Comparison of ENCODE assay signal across 28 mouse cellular contexts in genomic region chr14:117760830-117761517, GRCm38 (mm10).
A peak's percentile ranks its signal among the peaks of the same experiment; 100 is the strongest.
DNase-seq lines count a peak whose midpoint lies in the region; ATAC-seq lines count a peak whose summit lies in the region.
"Had no signal": no experiment of that assay in that cellular context is flagged by ENCODE, and none has a peak within 500 bp of the region (broad histone marks: within the 10 kb centered on the region; RNA-seq: fewer than 3 reads in every experiment).

No protein-coding gene starts in this region.

- ATAC-seq in embryonic facial prominence, embryonic 11.5 days (replicated peaks; ENCODE audit: insufficient number of reproducible peaks, low FRiP score, low TSS enrichment, low read depth), result no peak
- 0 out of 2 replicates have a peak, but pooled peaks have one; percentile 45 for ATAC-seq in hindbrain, embryonic 15.5 days (ENCODE audit: low FRiP score, low read depth)
- ATAC-seq in common myeloid progenitor, adult 5-6 weeks (replicated peaks; ENCODE audit: low read depth, poor library complexity, severe bottlenecking), result peak; percentile 78
- peak; percentile 68 for ATAC-seq in megakaryocyte, adult 5-6 weeks (ENCODE audit: poor library complexity, severe bottlenecking)
- no peak for ATAC-seq in forebrain, embryonic 16.5 days
- ATAC-seq: activated CD4-positive, CD25-positive, alpha-beta regulatory T cell, adult 4 months; forebrain, embryonic 14.5 days; inflammation-experienced regulatory T-cells, adult 6 months; intestine, embryonic 16.5 days had no signal

- WGBS in embryonic facial prominence, embryonic 11.5 days, result 65% methylated on average over 4 of the region's 4 CpGs
- WGBS in embryonic facial prominence, embryonic 10.5 days, result 69% methylated on average over 4 of the region's 4 CpGs
- WGBS in hindbrain, embryonic 15.5 days, result 60% methylated on average over 4 of the region's 4 CpGs
- WGBS in hindbrain, embryonic 10.5 days, result 87% methylated on average over 4 of the region's 4 CpGs
- WGBS in forebrain, embryonic 16.5 days, result 40% methylated on average over 4 of the region's 4 CpGs

- H3K9ac ChIP-seq in embryonic facial prominence, embryonic 11.5 days (replicated peaks; ENCODE audit: low read length), result no peak overlapping the region
- no peak overlapping the region for H3K9ac ChIP-seq in hindbrain, embryonic 15.5 days
- no peak overlapping the region for H3K9ac ChIP-seq in forebrain, embryonic 16.5 days (replicated peaks; ENCODE audit: low read depth, low read length)
- H3K9ac ChIP-seq: embryonic facial prominence, embryonic 12.5 days; embryonic facial prominence, embryonic 15.5 days; heart, embryonic 13.5 days had no signal

- no peaks in the 10 kb centered on the region for H3K27me3 ChIP-seq in embryonic facial prominence, embryonic 11.5 days (ENCODE audit: control insufficient read depth, insufficient read depth, low read length)
- no peaks in the 10 kb centered on the region for H3K27me3 ChIP-seq in embryonic facial prominence, embryonic 10.5 days (replicated peaks; ENCODE audit: low read depth, poor library complexity, severe bottlenecking)
- no peaks in the 10 kb centered on the region; the same call in 1 of the 2 replicates for H3K27me3 ChIP-seq in hindbrain, embryonic 15.5 days
- no peaks in the 10 kb centered on the region for H3K27me3 ChIP-seq in hindbrain, embryonic 10.5 days (ENCODE audit: insufficient read depth, poor library complexity, severe bottlenecking)
- no peaks in the 10 kb centered on the region for H3K27me3 ChIP-seq in forebrain, embryonic 16.5 days (replicated peaks; ENCODE audit: control insufficient read depth, insufficient read depth, low read length)
- H3K27me3 ChIP-seq: embryonic facial prominence, embryonic 12.5 days; embryonic facial prominence, embryonic 15.5 days; heart, embryonic 13.5 days had no signal

- no peaks in the 10 kb centered on the region for H3K36me3 ChIP-seq in embryonic facial prominence, embryonic 11.5 days (replicated peaks; ENCODE audit: control insufficient read depth, insufficient read depth, low read depth, low read length)
- no peaks in the 10 kb centered on the region for H3K36me3 ChIP-seq in embryonic facial prominence, embryonic 10.5 days (replicated peaks)
- H3K36me3 ChIP-seq in hindbrain, embryonic 15.5 days, result no peaks in the 10 kb centered on the region
- no peaks in the 10 kb centered on the region for H3K36me3 ChIP-seq in hindbrain, embryonic 10.5 days
- no peaks in the 10 kb centered on the region for H3K36me3 ChIP-seq in forebrain, embryonic 16.5 days (ENCODE audit: control insufficient read depth, insufficient read depth)
- H3K36me3 ChIP-seq: embryonic facial prominence, embryonic 12.5 days; embryonic facial prominence, embryonic 15.5 days; heart, embryonic 10.5 days; heart, embryonic 13.5 days had no signal

- intact Hi-C loops in left cerebral cortex, postnatal 25 days (cut with DNase I), result no loop called here

- no peak overlapping the region for H3K4me2 ChIP-seq in embryonic facial prominence, embryonic 11.5 days (ENCODE audit: low read depth, low read length)
- no peak overlapping the region for H3K4me2 ChIP-seq in hindbrain, embryonic 15.5 days
- no peak overlapping the region for H3K4me2 ChIP-seq in forebrain, embryonic 16.5 days (ENCODE audit: low read length)
- H3K4me2 ChIP-seq: embryonic facial prominence, embryonic 12.5 days; embryonic facial prominence, embryonic 15.5 days; heart, embryonic 13.5 days had no signal

- peak; percentile 12 for DNase-seq in embryonic facial prominence, embryonic 11.5 days (ENCODE audit: low spot score)
- no peak for DNase-seq in embryonic facial prominence, embryonic 10.5 days (ENCODE audit: low spot score)
- DNase-seq in hindbrain, embryonic 10.5 days (ENCODE audit: low spot score), result no peak
- DNase-seq in left cerebral cortex, postnatal 25 days (ENCODE audit: low spot score in 2 of 2), result no peak
- DNase-seq: adrenal gland, adult 8-10 months; adrenal gland, postnatal 25 days; cerebellum, adult 11 months; cerebellum, adult 2 months; cerebellum, adult 9-11 months; cerebellum, postnatal 25 days; embryo, embryonic 11 days; gastrocnemius, postnatal 25 days; heart, adult 2 months; heart, postnatal 14 days; heart, postnatal 4 days; kidney, adult 18-20 months had no signal

- H3K27ac ChIP-seq in embryonic facial prominence, embryonic 11.5 days (replicated peaks; ENCODE audit: low read depth, low read length), result no peak overlapping the region
- H3K27ac ChIP-seq in embryonic facial prominence, embryonic 10.5 days (replicated peaks), result no peak overlapping the region
- H3K27ac ChIP-seq in hindbrain, embryonic 15.5 days (replicated peaks), result 0 out of 2 replicates have a peak overlapping the region, but pooled peaks have one; percentile 46
- no peak overlapping the region for H3K27ac ChIP-seq in hindbrain, embryonic 10.5 days
- no peak overlapping the region for H3K27ac ChIP-seq in forebrain, embryonic 16.5 days (ENCODE audit: low read length)
- H3K27ac ChIP-seq: embryonic facial prominence, embryonic 12.5 days; embryonic facial prominence, embryonic 15.5 days; heart, adult 2 months; heart, embryonic 10.5 days; heart, embryonic 13.5 days had no signal

- H3K4me3 ChIP-seq in embryonic facial prominence, embryonic 11.5 days (ENCODE audit: low read depth, low read length), result no peak overlapping the region
- H3K4me3 ChIP-seq in embryonic facial prominence, embryonic 10.5 days, result no peak overlapping the region
- H3K4me3 ChIP-seq in hindbrain, embryonic 15.5 days, result no peak overlapping the region
- no peak overlapping the region for H3K4me3 ChIP-seq in hindbrain, embryonic 10.5 days
- no peak overlapping the region for H3K4me3 ChIP-seq in forebrain, embryonic 16.5 days (replicated peaks; ENCODE audit: low read length)
- H3K4me3 ChIP-seq: embryonic facial prominence, embryonic 12.5 days; embryonic facial prominence, embryonic 15.5 days; heart, adult 2 months; heart, embryonic 10.5 days; heart, embryonic 13.5 days had no signal

- H3K9me3 ChIP-seq in embryonic facial prominence, embryonic 11.5 days (replicated peaks; ENCODE audit: control insufficient read depth, low read length), result no peaks in the 10 kb centered on the region
- H3K9me3 ChIP-seq in embryonic facial prominence, embryonic 10.5 days, result no peaks in the 10 kb centered on the region
- no peaks in the 10 kb centered on the region for H3K9me3 ChIP-seq in hindbrain, embryonic 15.5 days
- no peaks in the 10 kb centered on the region for H3K9me3 ChIP-seq in hindbrain, embryonic 10.5 days
- no peaks in the 10 kb centered on the region for H3K9me3 ChIP-seq in forebrain, embryonic 16.5 days (ENCODE audit: control insufficient read depth, low read length)
- H3K9me3 ChIP-seq: embryonic facial prominence, embryonic 12.5 days; embryonic facial prominence, embryonic 15.5 days; heart, embryonic 10.5 days; heart, embryonic 13.5 days had no signal

- no peaks in the 10 kb centered on the region for H3K4me1 ChIP-seq in embryonic facial prominence, embryonic 11.5 days (ENCODE audit: control insufficient read depth, insufficient read depth, low read length)
- H3K4me1 ChIP-seq in embryonic facial prominence, embryonic 10.5 days, result 0 out of 2 replicates have a peak, but pooled peaks cover 6% of the 10 kb centered on the region
- H3K4me1 ChIP-seq in hindbrain, embryonic 15.5 days (replicated peaks), result peaks cover 7% of the 10 kb centered on the region; the same call in 1 of the 2 replicates
- peaks cover 16% of the 10 kb centered on the region for H3K4me1 ChIP-seq in hindbrain, embryonic 10.5 days (replicated peaks)
- peaks cover 3% of the 10 kb centered on the region; the same call in 1 of the 2 replicates for H3K4me1 ChIP-seq in forebrain, embryonic 16.5 days (replicated peaks; ENCODE audit: control insufficient read depth, insufficient read depth, low read length)
- H3K4me1 ChIP-seq: embryonic facial prominence, embryonic 15.5 days; heart, embryonic 10.5 days had no signal

Comparison
In these comparisons a context has a peak if more than half of its experiments do, and no peak if none do; other contexts are left out.
1. ATAC-seq: peak in hindbrain, embryonic 15.5 days (single experiment), common myeloid progenitor, adult 5-6 weeks (single experiment) and megakaryocyte, adult 5-6 weeks (single experiment); none in embryonic facial prominence, embryonic 11.5 days (single experiment) and forebrain, embryonic 16.5 days (single experiment).